Mouse (Mus musculus) embryonic facial prominence, embryonic 10.5 days (tissue): ENCODE results near the gene Nyx. TPM values are rescaled to one million over a fixed set of nuclear protein-coding genes. Genes with fewer than 3 reads are reported as not detected.

Experiments used
- DNase-seq: peaks from one replicate; pipeline ENCODE4 v3.0.0-alpha.2; 2017; ENCODE audit warnings: low spot score
- H3K27ac ChIP-seq: fragments of 300-500 bp; sonication (generic); replicated peaks from 2 replicates; pipeline ENCODE4 v1.5.1; 2016; ENCODE audit warnings: mild to moderate bottlenecking
- H3K27me3 ChIP-seq: fragments of 300-500 bp; sonication (generic); replicated peaks from 2 replicates; pipeline ENCODE4 v1.6.1; 2016; ENCODE audit warnings: low read depth, mild to moderate bottlenecking; ENCODE audit not compliant: poor library complexity, severe bottlenecking
- H3K36me3 ChIP-seq: fragments of 300-500 bp; sonication (generic); replicated peaks from 2 replicates; pipeline ENCODE4 v1.6.1; 2016; ENCODE audit warnings: mild to moderate bottlenecking, moderate library complexity
- H3K4me1 ChIP-seq: fragments of 300-500 bp; sonication (generic); 2 replicates; pipeline ENCODE4 v1.6.1; 2016
- H3K4me3 ChIP-seq: fragments of 300-500 bp; sonication (generic); 2 replicates; pipeline ENCODE4 v1.5.1; 2016; ENCODE audit warnings: mild to moderate bottlenecking, moderate library complexity
- H3K9me3 ChIP-seq: fragments of 300-500 bp; sonication (generic); 2 replicates; pipeline ENCODE4 v1.6.1; 2016; ENCODE audit warnings: mild to moderate bottlenecking
- WGBS: fragments of 180-500 bp; shearing (Covaris S2); methylation state at CpG from one replicate; pipeline ENCODE4 v1.1.7; 2016; 5-methylcytosine and 5-hydroxymethylcytosine counted together
- polyA plus RNA-seq: library from polyadenylated mRNA; unstranded; fragments of >200 nt; fragmentation: Nextera tagmentation; extraction: Ambion mirVana; gene quantifications from 2 replicates; pipeline ENCODE4 v1.2.1, GENCODE M21; 2016

Nyx gene
- polyA plus RNA-seq, 1 experiment from 2014 or later = 0.10 TPM

DNA sequence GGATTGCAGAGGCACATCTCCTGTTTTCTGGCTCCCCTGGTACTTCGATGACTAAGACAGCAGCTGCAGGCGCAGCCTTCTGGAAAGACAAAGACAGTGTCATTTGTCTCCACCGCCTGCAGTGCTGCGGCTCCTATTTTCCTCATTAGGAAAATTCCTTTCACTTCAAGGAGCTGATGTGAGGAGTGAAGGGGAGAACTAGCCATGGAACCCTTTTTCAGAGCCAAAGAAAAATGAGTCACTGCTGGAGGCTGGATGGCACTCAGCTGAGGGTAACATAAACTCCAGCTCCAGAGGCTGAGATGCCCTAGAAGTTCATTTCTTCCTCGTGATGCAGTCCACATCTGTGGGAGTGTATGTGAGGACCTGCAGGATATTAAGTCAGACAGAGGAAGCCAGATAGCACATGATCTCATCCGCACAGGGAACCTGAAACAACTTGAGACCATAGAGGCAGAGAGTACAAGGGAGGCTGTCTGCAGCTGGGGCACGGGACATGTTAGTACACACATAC lies 37.0 kb downstream of the Nyx start:
- 54% methylated on average over 7 of the region's 7 CpGs for WGBS
- H3K27ac ChIP-seq = no peak overlapping the region
- no peaks in the 10 kb centered on the region for H3K4me1 ChIP-seq
- H3K27me3 ChIP-seq = peaks cover 62% of the 10 kb centered on the region
- H3K4me3 ChIP-seq = no peak overlapping the region
- DNase-seq = no peak
- no peaks in the 10 kb centered on the region for H3K36me3 ChIP-seq
- no peaks in the 10 kb centered on the region for H3K9me3 ChIP-seq

DNA sequence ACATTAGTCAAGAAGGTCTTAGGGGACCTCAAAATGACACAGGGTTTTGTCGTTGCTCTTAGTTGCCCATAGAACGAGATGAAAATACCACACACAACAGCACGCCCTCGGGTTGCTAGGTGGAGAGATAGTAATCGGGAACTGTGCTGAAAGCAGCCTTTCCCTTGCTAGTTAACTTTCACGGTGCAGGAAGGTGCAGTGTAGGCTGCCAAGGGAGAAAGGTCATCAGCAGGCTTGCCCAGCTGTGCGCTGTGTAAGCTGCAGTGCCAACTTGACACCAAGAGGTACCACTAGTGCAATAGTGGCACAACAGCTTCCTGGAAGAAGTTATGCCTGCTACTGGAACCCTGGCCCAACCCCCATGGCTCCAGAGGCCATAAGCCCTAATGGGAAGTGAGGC lies 38.5 kb downstream of the Nyx start:
- no peaks in the 10 kb centered on the region for H3K4me1 ChIP-seq
- H3K27ac ChIP-seq = no peak overlapping the region
- no peaks in the 10 kb centered on the region for H3K9me3 ChIP-seq
- H3K4me3 ChIP-seq = no peak overlapping the region
- WGBS = 91% methylated on average over 7 of the region's 7 CpGs
- no peaks in the 10 kb centered on the region for H3K36me3 ChIP-seq
- no peak for DNase-seq
- H3K27me3 ChIP-seq = peaks cover 61% of the 10 kb centered on the region

DNA sequence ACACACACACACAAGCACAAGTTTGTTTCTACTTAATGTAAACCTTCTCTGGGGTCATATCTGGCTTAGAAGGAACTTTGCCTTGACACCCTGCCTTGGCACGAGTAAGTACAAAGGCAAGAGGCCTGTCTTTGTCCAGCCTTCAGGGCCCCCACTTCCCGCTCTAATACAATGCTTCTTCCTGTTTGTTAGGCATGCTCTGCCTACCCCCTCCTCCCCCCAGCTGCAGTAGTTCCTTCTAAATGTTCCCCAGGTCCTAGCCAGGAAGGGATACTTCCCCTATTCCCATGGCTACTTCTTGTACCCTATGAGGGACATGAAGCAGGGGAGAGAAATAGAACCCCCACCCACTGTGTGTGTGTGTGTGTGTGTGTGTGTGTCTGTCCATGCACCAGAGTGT lies 40.5 kb downstream of the Nyx start:
- no peak for DNase-seq
- Histone ChIP-seq H3K27ac (no peak overlapping the region), H3K4me1 (no peaks in the 10 kb centered on the region), H3K4me3 (no peak overlapping the region), H3K27me3 (peaks cover 64% of the 10 kb centered on the region), H3K36me3 (no peaks in the 10 kb centered on the region), H3K9me3 (no peaks in the 10 kb centered on the region)
- 44% methylated on average over 2 of the region's 2 CpGs for WGBS

GRCm38 (mm10) chrX:13513127-13513526 lies 47.2 kb downstream of the Nyx start:
- no peaks in the 10 kb centered on the region for H3K36me3 ChIP-seq
- H3K9me3 ChIP-seq = no peaks in the 10 kb centered on the region
- DNase-seq = no peak
- no peak overlapping the region for H3K27ac ChIP-seq
- no peak overlapping the region for H3K4me3 ChIP-seq
- 62% methylated on average over 2 of the region's 2 CpGs for WGBS
- no peaks in the 10 kb centered on the region for H3K4me1 ChIP-seq
- peaks cover 54% of the 10 kb centered on the region for H3K27me3 ChIP-seq

GRCm38 (mm10) chrX:13513864-13514263 lies 48.0 kb downstream of the Nyx start:
- peaks cover 57% of the 10 kb centered on the region for H3K27me3 ChIP-seq
- H3K36me3 ChIP-seq = no peaks in the 10 kb centered on the region
- H3K4me1 ChIP-seq = no peaks in the 10 kb centered on the region
- no peak overlapping the region for H3K27ac ChIP-seq
- DNase-seq = no peak
- WGBS = 91% methylated on average over 5 of the region's 5 CpGs
- no peak overlapping the region for H3K4me3 ChIP-seq
- no peaks in the 10 kb centered on the region for H3K9me3 ChIP-seq

DNA sequence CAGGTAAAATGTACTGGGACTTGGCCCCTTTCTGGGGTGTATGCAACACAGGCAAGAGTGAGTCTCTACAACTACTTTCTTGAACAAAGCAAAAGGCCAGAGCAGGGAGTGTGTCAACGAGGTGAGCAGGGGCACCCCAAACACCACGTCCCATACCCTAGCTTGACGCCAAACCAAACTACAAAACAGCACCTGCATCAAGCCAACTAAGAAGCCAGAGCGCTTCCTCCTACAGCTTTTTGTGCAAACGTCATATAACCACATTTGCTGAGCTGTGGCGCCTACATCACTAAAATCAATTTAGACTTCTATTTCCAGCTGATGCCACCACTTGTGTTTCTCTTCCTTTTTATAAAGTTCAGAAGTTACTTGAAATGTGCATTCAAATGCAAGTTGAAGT lies 50.5 kb downstream of the Nyx start:
- Histone ChIP-seq H3K4me1 (no peaks in the 10 kb centered on the region), H3K4me3 (no peak overlapping the region), H3K27me3 (peaks cover 67% of the 10 kb centered on the region), H3K27ac (no peak overlapping the region), H3K36me3 (0 out of 2 replicates have a peak, but pooled peaks cover 3% of the 10 kb centered on the region), H3K9me3 (no peaks in the 10 kb centered on the region)
- no peak for DNase-seq
- WGBS = 92% methylated on average over 6 of the region's 6 CpGs

DNA sequence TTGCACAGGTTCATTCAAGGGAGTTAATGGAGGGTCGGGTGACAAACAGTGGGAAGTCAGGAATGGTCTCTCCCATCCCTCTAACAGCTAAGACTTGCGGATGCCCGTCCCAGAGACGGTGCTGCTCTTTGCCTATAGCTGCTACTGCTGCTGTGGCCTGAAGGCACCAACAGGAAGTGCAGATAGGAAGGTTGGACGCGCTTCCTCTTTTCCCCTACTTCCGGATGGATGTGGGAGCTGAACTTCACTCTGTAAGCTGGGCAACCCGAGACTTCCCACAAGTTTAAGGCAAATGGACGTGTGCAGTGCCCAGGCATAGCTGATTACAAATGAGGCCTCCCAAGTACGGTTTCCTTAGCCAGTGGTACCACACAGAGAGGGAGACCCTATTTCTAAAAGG lies 52.1 kb downstream of the Nyx start:
- 80% methylated on average over 10 of the region's 10 CpGs for WGBS

GRCm38 (mm10) chrX:13518781-13519407 lies 53.0 kb downstream of the Nyx start:
- Histone ChIP-seq H3K4me1 (no peaks in the 10 kb centered on the region), H3K36me3 (peaks cover 3% of the 10 kb centered on the region), H3K27me3 (peaks cover 77% of the 10 kb centered on the region), H3K27ac (no peak overlapping the region), H3K9me3 (no peaks in the 10 kb centered on the region), H3K4me3 (no peak overlapping the region)
- WGBS = 80% methylated on average over 4 of the region's 4 CpGs
- DNase-seq = no peak

More for the DNA sequence above, 52.1 kb downstream of the Nyx start:
- Histone ChIP-seq H3K27me3 (peaks cover 79% of the 10 kb centered on the region), H3K9me3 (no peaks in the 10 kb centered on the region), H3K4me1 (no peaks in the 10 kb centered on the region), H3K27ac (no peak overlapping the region), H3K36me3 (peaks cover 3% of the 10 kb centered on the region; the same call in 1 of the 2 replicates), H3K4me3 (no peak overlapping the region)
- DNase-seq = no peak

- Histone ChIP-seq H3K27me3 (peaks cover 81% of the 10 kb centered on the region), H3K4me1 (no peaks in the 10 kb centered on the region), H3K36me3 (peaks cover 7% of the 10 kb centered on the region), H3K9me3 (no peaks in the 10 kb centered on the region), H3K27ac (no peak overlapping the region), H3K4me3 (no peak overlapping the region)
- no peak for DNase-seq
- 81% methylated on average over 5 of the region's 5 CpGs for WGBS
Measured at GRCm38 (mm10) chrX:13519408-13519783, 53.5 kb downstream of the Nyx start.

GRCm38 (mm10) chrX:13520566-13520965 lies 54.7 kb downstream of the Nyx start:
- Histone ChIP-seq H3K27me3 (peaks cover 80% of the 10 kb centered on the region), H3K4me3 (no peak overlapping the region), H3K9me3 (no peaks in the 10 kb centered on the region), H3K4me1 (no peaks in the 10 kb centered on the region), H3K27ac (no peak overlapping the region), H3K36me3 (peaks cover 13% of the 10 kb centered on the region)
- no peak for DNase-seq
- WGBS = 85% methylated on average over 4 of the region's 4 CpGs

GRCm38 (mm10) chrX:13521288-13521687 lies 55.4 kb downstream of the Nyx start:
- H3K27me3 ChIP-seq = peaks cover 80% of the 10 kb centered on the region
- WGBS = 90% methylated on average over 8 of the region's 8 CpGs
- H3K4me1 ChIP-seq = no peaks in the 10 kb centered on the region
- DNase-seq = no peak
- H3K9me3 ChIP-seq = no peaks in the 10 kb centered on the region
- H3K27ac ChIP-seq = no peak overlapping the region
- no peak overlapping the region for H3K4me3 ChIP-seq
- peaks cover 20% of the 10 kb centered on the region for H3K36me3 ChIP-seq
